Mouse (Mus musculus): ENCODE measurements around the gene Tk1.

The Tk1 gene

GRCm38 (mm10) chr11:117786294-117786693 lies 39.6 kb downstream of the Tk1 start:
- DNase-seq: peak; percentile 86

- DNase-seq: peak; percentile 67
These were observed 42.1 kb downstream of the Tk1 start for GRCm38 (mm10) chr11:117783683-117784309.

GRCm38 (mm10) chr11:117783089-117783488 lies 42.8 kb downstream of the Tk1 start:
- DNase-seq: peak; percentile 97

- no peak for DNase-seq
These were observed 43.2 kb downstream of the Tk1 start for GRCm38 (mm10) chr11:117782705-117783034.

GRCm38 (mm10) chr11:117781993-117782704 lies 43.7 kb downstream of the Tk1 start, which contains the start of the genes Tmc8 and Tmc6:
Gene Tmc8 (plus strand): TSS chr11:117782076.
Gene Tmc6 (minus strand): TSS chr11:117782198.
- DNase-seq: peak; percentile 91

GRCm38 (mm10) chr11:117781199-117781821 lies 44.6 kb downstream of the Tk1 start:
- DNase-seq: peak; percentile 86

- peak; percentile 92 for DNase-seq
These were observed 45.2 kb downstream of the Tk1 start for GRCm38 (mm10) chr11:117780582-117781111.

- no peak for DNase-seq
These were observed 45.7 kb downstream of the Tk1 start for GRCm38 (mm10) chr11:117780199-117780515.

GRCm38 (mm10) chr11:117779434-117780198 lies 46.3 kb downstream of the Tk1 start:
- peak; percentile 75 for DNase-seq

- peak; percentile 53 for DNase-seq
These were observed 47.0 kb downstream of the Tk1 start for GRCm38 (mm10) chr11:117778851-117779433.

GRCm38 (mm10) chr11:117778031-117778430 lies 47.9 kb downstream of the Tk1 start:
- no peak for DNase-seq

GRCm38 (mm10) chr11:117777111-117777510 lies 48.8 kb downstream of the Tk1 start:
- DNase-seq: no peak

GRCm38 (mm10) chr11:117776085-117776792 lies 49.7 kb downstream of the Tk1 start:
- DNase-seq: no peak

GRCm38 (mm10) chr11:117775540-117775939 lies 50.4 kb downstream of the Tk1 start:
- DNase-seq: no peak

- DNase-seq: no peak
These were observed 51.0 kb downstream of the Tk1 start for GRCm38 (mm10) chr11:117774925-117775324.

- DNase-seq: no peak
These were observed 53.5 kb downstream of the Tk1 start for GRCm38 (mm10) chr11:117772352-117772751.

- DNase-seq: no peak
These were observed 55.5 kb downstream of the Tk1 start for GRCm38 (mm10) chr11:117770407-117770806.

- no peak for DNase-seq
These were observed 56.2 kb downstream of the Tk1 start for GRCm38 (mm10) chr11:117769683-117770047.

GRCm38 (mm10) chr11:117768725-117769682 lies 56.9 kb downstream of the Tk1 start:
- DNase-seq: no peak

GRCm38 (mm10) chr11:117766275-117766674 lies 59.6 kb downstream of the Tk1 start:
- DNase-seq: no peak

All from thymus, postnatal 4 days (tissue).